In genomic region chrX:139134031-139134430, GRCm38 (mm10) we compare ENCODE assay signal across 16 mouse cellular contexts. TPM values are rescaled to one million over a fixed set of nuclear protein-coding genes. Genes with fewer than 3 reads are reported as not detected.
DNase-seq lines count a peak whose midpoint lies in the region; ATAC-seq lines count a peak whose summit lies in the region.
"Had no signal": no experiment of that assay in that cellular context is flagged by ENCODE, and none has a peak within 500 bp of the region (broad histone marks: within the 10 kb centered on the region; RNA-seq: fewer than 3 reads in every experiment).

No protein-coding gene starts in this region.

- H3K27ac ChIP-seq in heart, embryonic 11.5 days (ENCODE audit: low read depth, low read length), result no peak overlapping the region
- H3K27ac ChIP-seq in lung, embryonic 16.5 days (ENCODE audit: low read length), result no peak overlapping the region
- H3K27ac ChIP-seq: liver, embryonic 13.5 days had no signal

- no peaks in the 10 kb centered on the region for H3K36me3 ChIP-seq in heart, embryonic 11.5 days (ENCODE audit: control insufficient read depth, insufficient read depth, low read length)
- no peaks in the 10 kb centered on the region for H3K36me3 ChIP-seq in lung, embryonic 16.5 days (ENCODE audit: control insufficient read depth, insufficient read depth, low read length)
- H3K36me3 ChIP-seq: G1E; liver, embryonic 13.5 days had no signal

- peak; percentile 92 for DNase-seq in heart, adult 11 months
- DNase-seq in kidney, postnatal 4 days, result peak; percentile 2 to 6
- DNase-seq in kidney, adult 11 months, result no peak
- peak; percentile 11 to 27 for DNase-seq in heart, adult 9 months (ENCODE audit: low spot score in 2 of 2)
- DNase-seq in MN1 (ENCODE audit: low spot score), result no peak
- DNase-seq in frontal cortex, postnatal 36 days (ENCODE audit: low spot score in 2 of 2), result no peak
- DNase-seq: adrenal gland, postnatal 36 days; gastrocnemius, postnatal 25 days; kidney, adult 2 months; liver, embryonic 13.5 days had no signal

- no peak for ATAC-seq in heart, embryonic 11.5 days (replicated peaks; ENCODE audit: insufficient number of reproducible peaks, low FRiP score, low TSS enrichment)
- ATAC-seq in lung, embryonic 16.5 days (ENCODE audit: low read depth), result peak; percentile 66

- no peaks in the 10 kb centered on the region for H3K27me3 ChIP-seq in heart, embryonic 11.5 days (ENCODE audit: control insufficient read depth, insufficient read depth, low read length)
- H3K27me3 ChIP-seq in lung, embryonic 16.5 days (ENCODE audit: control insufficient read depth, insufficient read depth, low read depth, low read length), result no peaks in the 10 kb centered on the region
- H3K27me3 ChIP-seq: liver, embryonic 13.5 days had no signal

- H3K4me1 ChIP-seq in heart, embryonic 11.5 days (ENCODE audit: control insufficient read depth, insufficient read depth, low read length), result no peaks in the 10 kb centered on the region
- H3K4me1 ChIP-seq in lung, embryonic 16.5 days (replicated peaks; ENCODE audit: control insufficient read depth, insufficient read depth, low read length), result no peaks in the 10 kb centered on the region
- H3K4me1 ChIP-seq: liver, embryonic 13.5 days had no signal

- H3K4me2 ChIP-seq in heart, embryonic 11.5 days, result no peak overlapping the region
- no peak overlapping the region for H3K4me2 ChIP-seq in lung, embryonic 16.5 days (ENCODE audit: low read depth, low read length)
- H3K4me2 ChIP-seq: liver, embryonic 13.5 days had no signal

- H3K9me3 ChIP-seq in heart, embryonic 11.5 days (replicated peaks; ENCODE audit: control insufficient read depth, low read length), result no peaks in the 10 kb centered on the region
- no peaks in the 10 kb centered on the region for H3K9me3 ChIP-seq in lung, embryonic 16.5 days (ENCODE audit: control insufficient read depth, low read length)
- H3K9me3 ChIP-seq: G1E; liver, embryonic 13.5 days had no signal

- H3K4me3 ChIP-seq in heart, embryonic 11.5 days (ENCODE audit: low read depth, low read length), result no peak overlapping the region
- H3K4me3 ChIP-seq in lung, embryonic 16.5 days (ENCODE audit: low read length), result no peak overlapping the region
- H3K4me3 ChIP-seq: liver, embryonic 13.5 days; myocyte had no signal

- 63% methylated on average over 4 of the region's 4 CpGs for WGBS in heart, embryonic 11.5 days (ENCODE audit: insufficient replicate concordance)
- WGBS in lung, embryonic 16.5 days, result 59% methylated on average over 4 of the region's 4 CpGs

- no peak overlapping the region for H3K9ac ChIP-seq in heart, embryonic 11.5 days (ENCODE audit: low read depth, low read length)
- H3K9ac ChIP-seq in lung, embryonic 16.5 days (ENCODE audit: low read length), result no peak overlapping the region
- H3K9ac ChIP-seq: liver, embryonic 13.5 days had no signal

RNA-seq across cellular contexts. Expression of gene 4933428M09Rik, which starts 45.0 kb away (rescaled TPM):
- polyA plus RNA-seq in heart, embryonic 11.5 days (2014; fragmentation: Nextera tagmentation; extraction: Ambion mirVana), result not detected in 2 replicates
- polyA plus RNA-seq in lung, embryonic 16.5 days (2015; fragmentation: Nextera tagmentation; extraction: Ambion mirVana), result not detected in 2 replicates
- polyA plus RNA-seq: cortical plate, adult 2 months; G1E; kidney, adult 2 months; liver, embryonic 13.5 days; myocyte; thymus, postnatal 0 days had no signal

RNA-seq across cellular contexts. Expression of gene 4930513O06Rik, which starts 48.0 kb away (rescaled TPM):
- polyA plus RNA-seq in heart, embryonic 11.5 days (2014; fragmentation: Nextera tagmentation; extraction: Ambion mirVana), result not detected in 2 replicates
- not detected in 2 replicates for polyA plus RNA-seq in lung, embryonic 16.5 days (2015; fragmentation: Nextera tagmentation; extraction: Ambion mirVana)
- polyA plus RNA-seq: cortical plate, adult 2 months; G1E; kidney, adult 2 months; liver, embryonic 13.5 days; myocyte; thymus, postnatal 0 days had no signal

RNA-seq across cellular contexts. Expression of gene Serpina7, which starts 49.0 kb away (rescaled TPM):
- 0.23 TPM in 1 of 2 replicates, not detected in the other for polyA plus RNA-seq in heart, embryonic 11.5 days (2014; fragmentation: Nextera tagmentation; extraction: Ambion mirVana)
- polyA plus RNA-seq in lung, embryonic 16.5 days (2015; fragmentation: Nextera tagmentation; extraction: Ambion mirVana), result 0.23 and 0.25 TPM in 2 replicates
- polyA plus RNA-seq: cortical plate, adult 2 months; G1E; myocyte had no signal

Comparison
In these comparisons a context has a peak if more than half of its experiments do, and no peak if none do; other contexts are left out.
1. DNase-seq: peak in heart, adult 11 months (single experiment), kidney, postnatal 4 days (2 of 2) and heart, adult 9 months (2 of 2); none in kidney, adult 11 months (single experiment), MN1 (single experiment) and frontal cortex, postnatal 36 days (0 of 2).